Mouse (Mus musculus) limb, embryonic 15.5 days (tissue): ENCODE data around the gene Gm20388. TPM values are rescaled to one million over a fixed set of nuclear protein-coding genes. Genes with fewer than 3 reads are reported as not detected.
A peak's percentile ranks its signal among the peaks of the same experiment; 100 is the strongest.

Experiments used
- ATAC-seq: fragments of 200-750 bp; cut with Nextera tagmentation; 2 replicates; pipeline ENCODE4 v1.8.0; 2017; ENCODE audit warnings: low read depth, moderate TSS enrichment; ENCODE audit not compliant: insufficient number of reproducible peaks, low FRiP score, low TSS enrichment
- H3K27ac ChIP-seq: fragments of 300-500 bp; sonication (generic); 2 replicates; pipeline ENCODE4 v1.5.1; 2015; ENCODE audit warnings: moderate library complexity, mild to moderate bottlenecking, inconsistent platforms
- H3K27me3 ChIP-seq: fragments of 300-500 bp; sonication (generic); 2 replicates; pipeline ENCODE4 v1.6.1; 2015; ENCODE audit warnings: inconsistent platforms
- H3K36me3 ChIP-seq: fragments of 300-500 bp; sonication (generic); 2 replicates; pipeline ENCODE4 v1.6.1; 2015; ENCODE audit warnings: inconsistent platforms
- H3K4me1 ChIP-seq: fragments of 300-500 bp; sonication (generic); 2 replicates; pipeline ENCODE4 v1.6.1; 2015; ENCODE audit warnings: inconsistent platforms
- H3K4me2 ChIP-seq: fragments of 300-500 bp; sonication (generic); 2 replicates; pipeline ENCODE4 v1.6.1; 2015; ENCODE audit warnings: mild to moderate bottlenecking, inconsistent platforms
- H3K4me3 ChIP-seq: fragments of 300-500 bp; sonication (generic); 2 replicates; pipeline ENCODE4 v1.5.1; 2015; ENCODE audit warnings: mild to moderate bottlenecking, inconsistent platforms
- H3K9ac ChIP-seq: fragments of 300-500 bp; sonication (generic); 2 replicates; pipeline ENCODE4 v1.6.1; 2015; ENCODE audit warnings: inconsistent platforms
- H3K9me3 ChIP-seq: fragments of 300-500 bp; sonication (generic); 2 replicates; pipeline ENCODE4 v1.6.1; 2016; ENCODE audit warnings: inconsistent platforms
- WGBS: fragments of 180-500 bp; shearing (Covaris S2); methylation state at CpG from one replicate; pipeline ENCODE4 v1.1.7; 2015; 5-methylcytosine and 5-hydroxymethylcytosine counted together
- polyA plus RNA-seq: library from polyadenylated mRNA; unstranded; fragments of >200 nt; fragmentation: Nextera tagmentation; extraction: Ambion mirVana; gene quantifications from 2 replicates; pipeline ENCODE4 v1.2.1, GENCODE M21; 2015

The Gm20388 gene
- polyA plus RNA-seq, 1 experiment from 2014 or later: 4.9 TPM

DNA sequence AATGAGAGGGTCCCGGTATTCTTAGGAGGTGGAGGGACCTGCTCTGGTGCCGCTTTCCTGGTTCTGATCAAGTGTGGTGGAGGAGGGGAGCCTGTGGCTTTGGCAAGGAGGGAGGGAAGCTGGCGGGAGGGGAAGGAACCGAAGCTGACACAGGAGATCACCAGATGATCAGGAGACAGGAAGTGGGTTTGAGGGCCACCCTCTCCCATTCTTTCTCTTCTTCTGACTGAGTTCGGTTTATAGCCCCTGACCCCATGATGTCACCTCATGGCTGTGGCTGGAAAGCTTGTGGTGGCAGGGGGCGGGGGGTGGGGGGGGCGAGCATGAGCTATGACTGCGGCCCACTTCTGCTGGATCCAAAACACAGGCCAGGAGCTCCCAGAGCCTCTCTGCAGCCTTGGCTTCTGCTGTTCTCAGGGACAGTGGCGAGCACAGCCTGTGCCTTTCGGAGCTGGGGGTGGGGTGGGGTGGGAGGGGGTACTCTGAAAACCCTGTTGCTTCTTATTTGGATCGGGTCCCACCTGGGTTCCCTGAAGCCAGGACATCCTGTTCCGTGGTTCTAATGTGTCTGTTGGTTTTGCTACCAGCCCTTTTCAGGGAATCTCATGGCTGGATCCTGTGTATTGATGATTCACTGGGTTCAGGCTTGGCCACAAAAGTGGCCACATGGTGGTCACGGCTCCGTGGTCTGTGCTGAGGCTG lies 2201.8 kb downstream of the Gm20388 start:
- H3K27ac ChIP-seq: no peak overlapping the region; the same call in 1 of the 2 replicates
- peaks cover 29% of the 10 kb centered on the region for H3K4me1 ChIP-seq
- H3K9me3 ChIP-seq: no peaks in the 10 kb centered on the region
- H3K27me3 ChIP-seq: no peaks in the 10 kb centered on the region
- H3K4me2 ChIP-seq: no peak overlapping the region
- H3K36me3 ChIP-seq: no peaks in the 10 kb centered on the region
- 60% methylated on average over 14 of the region's 14 CpGs for WGBS
- H3K4me3 ChIP-seq: no peak overlapping the region
- H3K9ac ChIP-seq: no peak overlapping the region
- no peak for ATAC-seq

DNA sequence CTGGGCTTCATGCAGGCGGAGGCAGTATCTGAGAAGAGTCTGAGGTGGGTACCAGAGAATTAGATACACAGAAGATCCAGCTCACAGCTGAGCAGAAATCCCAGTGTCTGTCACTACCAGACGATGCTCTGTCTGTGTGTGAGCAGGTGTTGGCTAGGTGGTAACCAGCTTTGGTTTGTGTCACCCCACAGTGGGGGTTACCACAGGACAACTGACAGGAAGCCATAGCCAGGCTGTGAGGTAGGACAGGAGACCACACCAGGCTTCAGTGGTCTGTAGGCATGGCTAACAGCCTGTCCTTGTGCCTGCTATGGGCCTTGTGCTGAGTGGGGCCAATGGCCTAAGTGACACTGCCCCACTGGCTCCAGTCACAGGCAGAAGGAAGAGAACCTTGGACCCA lies 2204.2 kb downstream of the Gm20388 start:
- Histone ChIP-seq H3K4me3 (no peak overlapping the region), H3K27ac (no peak overlapping the region), H3K9me3 (no peaks in the 10 kb centered on the region), H3K27me3 (no peaks in the 10 kb centered on the region), H3K4me2 (no peak overlapping the region), H3K9ac (no peak overlapping the region), H3K4me1 (peaks cover 44% of the 10 kb centered on the region), H3K36me3 (no peaks in the 10 kb centered on the region)
- 85% methylated on average over 2 of the region's 2 CpGs for WGBS
- ATAC-seq: no peak

DNA sequence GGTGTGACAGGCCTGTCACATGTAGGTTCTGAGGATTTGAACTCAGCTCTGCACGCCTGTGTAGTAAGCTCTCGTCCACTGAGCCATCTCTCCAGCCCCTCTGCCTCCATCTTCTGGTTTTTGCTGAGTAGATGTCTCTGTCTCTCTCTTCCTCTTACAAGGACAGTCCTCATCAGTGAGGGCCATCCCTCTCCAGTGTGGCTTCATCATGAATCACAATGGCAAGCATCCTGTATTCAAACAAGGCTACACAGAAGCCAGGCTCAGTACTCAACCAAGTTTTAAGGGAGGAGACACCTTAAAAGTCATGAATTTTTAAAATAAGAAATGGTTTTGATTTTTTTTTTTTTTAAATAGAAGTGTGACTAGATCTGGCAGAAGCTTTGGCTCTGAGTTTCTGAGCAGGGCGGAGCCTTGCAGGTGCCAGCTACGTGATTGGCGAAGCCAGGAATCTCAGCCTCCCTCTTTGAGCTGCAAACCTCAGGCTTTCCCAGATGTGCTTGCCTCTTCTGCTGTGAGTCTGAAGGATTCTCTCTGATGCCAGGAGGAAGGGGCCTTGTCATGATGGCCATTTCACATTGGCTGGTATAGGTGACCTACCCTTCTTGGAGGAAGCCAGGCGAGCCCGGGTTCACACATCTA lies 2206.2 kb downstream of the Gm20388 start:
- Histone ChIP-seq H3K9me3 (no peaks in the 10 kb centered on the region), H3K4me1 (peaks cover 34% of the 10 kb centered on the region), H3K9ac (no peak overlapping the region), H3K4me2 (no peak overlapping the region), H3K4me3 (no peak overlapping the region), H3K27me3 (no peaks in the 10 kb centered on the region), H3K36me3 (no peaks in the 10 kb centered on the region), H3K27ac (peak overlapping the region; percentile 77)
- WGBS: 86% methylated on average over 7 of the region's 7 CpGs
- no peak for ATAC-seq

DNA sequence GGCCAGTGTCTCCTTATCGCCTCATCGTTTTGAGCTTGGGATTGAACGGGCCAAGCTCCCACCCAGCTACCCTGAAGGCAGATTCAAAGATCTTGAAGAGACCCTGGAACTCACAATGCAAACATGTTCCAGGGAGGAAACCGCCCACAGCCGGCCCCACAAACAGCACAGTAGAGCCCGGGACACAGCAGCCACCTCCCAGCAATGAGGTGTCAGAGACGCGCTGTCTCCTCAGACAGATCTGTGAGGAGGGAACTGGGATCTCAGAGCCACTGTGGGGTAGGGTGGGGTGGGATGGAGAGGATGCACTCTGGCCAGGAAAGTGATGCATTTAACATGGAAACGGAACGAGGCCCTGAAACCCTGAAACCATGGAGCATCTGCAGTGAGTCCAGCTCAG lies 2207.5 kb downstream of the Gm20388 start:
- H3K4me2 ChIP-seq: no peak overlapping the region
- no peaks in the 10 kb centered on the region for H3K27me3 ChIP-seq
- peak overlapping the region; percentile 77 for H3K27ac ChIP-seq
- 61% methylated on average over 10 of the region's 10 CpGs for WGBS
- H3K4me1 ChIP-seq: peaks cover 24% of the 10 kb centered on the region
- H3K4me3 ChIP-seq: no peak overlapping the region
- ATAC-seq: no peak
- no peaks in the 10 kb centered on the region for H3K9me3 ChIP-seq
- no peaks in the 10 kb centered on the region for H3K36me3 ChIP-seq
- H3K9ac ChIP-seq: no peak overlapping the region

DNA sequence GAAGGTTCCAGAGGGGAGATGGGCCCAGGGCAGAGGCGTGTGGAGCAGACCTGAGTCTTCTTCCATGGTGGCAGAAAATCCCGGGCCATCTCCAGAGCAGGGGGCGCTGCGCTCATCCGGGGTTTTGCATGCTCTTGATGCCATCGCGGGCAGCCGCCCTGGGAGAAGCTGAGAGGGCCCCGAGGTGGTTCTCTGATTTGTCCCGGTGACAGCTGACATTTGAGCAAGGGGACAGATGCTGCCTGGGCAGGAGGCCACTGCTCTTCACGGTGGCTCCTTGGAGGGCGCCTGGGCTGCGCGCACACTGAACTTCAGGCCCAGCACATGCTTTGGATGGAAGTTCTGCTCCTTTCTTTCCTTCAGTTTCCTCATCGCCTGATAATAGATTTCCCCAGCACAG lies 2207.9 kb downstream of the Gm20388 start:
- no peak overlapping the region for H3K4me2 ChIP-seq
- no peaks in the 10 kb centered on the region for H3K9me3 ChIP-seq
- no peaks in the 10 kb centered on the region for H3K27me3 ChIP-seq
- no peak overlapping the region for H3K4me3 ChIP-seq
- H3K9ac ChIP-seq: no peak overlapping the region
- ATAC-seq: no peak
- WGBS: 78% methylated on average over 15 of the region's 15 CpGs
- H3K36me3 ChIP-seq: no peaks in the 10 kb centered on the region
- peaks cover 24% of the 10 kb centered on the region for H3K4me1 ChIP-seq
- H3K27ac ChIP-seq: peak overlapping the region; percentile 77

DNA sequence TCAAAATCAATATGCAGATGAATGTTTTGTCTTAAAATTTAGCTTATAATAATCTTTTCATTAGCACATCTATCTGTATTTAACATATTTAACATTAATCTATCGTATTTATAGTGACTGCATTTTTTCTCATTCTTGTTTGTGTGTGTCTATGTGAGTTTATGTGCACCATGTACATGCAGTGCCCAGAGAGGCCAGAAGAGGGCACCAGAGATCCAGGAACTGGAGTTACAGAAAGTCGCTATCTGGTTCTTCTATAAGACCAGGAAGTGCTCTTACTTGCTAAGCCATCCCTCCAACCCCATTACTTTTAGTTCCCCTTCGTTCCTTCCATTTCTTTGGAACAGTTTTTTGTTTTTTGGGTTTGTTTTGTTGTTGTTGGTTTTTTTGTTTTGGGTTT lies 2213.7 kb downstream of the Gm20388 start:
- Histone ChIP-seq H3K4me1 (no peaks in the 10 kb centered on the region), H3K4me2 (no peak overlapping the region), H3K4me3 (no peak overlapping the region), H3K36me3 (no peaks in the 10 kb centered on the region), H3K27ac (no peak overlapping the region), H3K9ac (no peak overlapping the region), H3K9me3 (no peaks in the 10 kb centered on the region), H3K27me3 (no peaks in the 10 kb centered on the region)
- no peak for ATAC-seq
- WGBS: 93% methylated on average over 3 of the region's 3 CpGs

DNA sequence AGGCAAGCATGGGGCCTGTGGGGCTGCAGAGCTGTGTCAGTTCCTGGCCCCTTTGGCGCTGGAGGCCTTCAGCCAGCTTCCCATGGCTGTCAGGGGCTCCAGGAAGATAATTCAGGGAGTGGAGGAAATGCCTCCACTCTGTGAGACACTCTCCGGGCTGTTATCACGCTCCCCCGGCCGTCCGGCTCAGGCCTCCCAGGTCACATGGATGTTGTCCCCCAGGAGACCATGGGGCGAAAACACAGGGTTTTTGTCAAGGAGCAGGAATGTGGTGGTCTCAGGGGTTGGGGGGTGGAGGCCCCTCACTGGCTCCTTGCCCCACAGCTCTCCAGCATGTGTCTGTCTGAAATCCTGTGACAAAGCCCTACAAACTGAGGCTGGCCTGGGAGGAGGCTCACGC lies 2216.0 kb downstream of the Gm20388 start:
- no peak overlapping the region for H3K4me2 ChIP-seq
- WGBS: 60% methylated on average over 8 of the region's 8 CpGs
- H3K27me3 ChIP-seq: no peaks in the 10 kb centered on the region
- H3K9ac ChIP-seq: no peak overlapping the region
- no peaks in the 10 kb centered on the region for H3K36me3 ChIP-seq
- H3K4me3 ChIP-seq: no peak overlapping the region
- no peak overlapping the region for H3K27ac ChIP-seq
- no peaks in the 10 kb centered on the region for H3K4me1 ChIP-seq
- ATAC-seq: no peak
- no peaks in the 10 kb centered on the region for H3K9me3 ChIP-seq

DNA sequence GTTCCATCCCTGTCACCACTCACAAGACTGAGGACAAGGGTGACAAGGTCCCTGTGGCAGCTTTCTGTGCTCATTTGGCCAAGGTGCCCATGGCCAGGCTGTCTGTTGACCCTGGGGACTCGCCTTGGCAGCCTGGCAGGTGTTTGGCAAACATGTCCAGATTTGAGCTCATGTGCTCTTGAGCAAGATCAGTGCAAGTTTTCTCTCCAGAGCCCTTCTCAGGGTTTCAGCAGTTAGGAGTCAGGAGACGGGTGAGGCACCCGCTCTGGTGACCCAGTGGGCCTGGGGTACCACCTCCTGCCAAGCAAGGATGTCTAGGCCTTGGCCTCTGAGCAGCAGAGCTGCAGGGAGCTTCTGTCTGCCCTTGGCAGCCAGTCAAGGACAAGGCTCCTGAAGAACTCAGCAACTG lies 2223.5 kb downstream of the Gm20388 start:
- no peak overlapping the region for H3K4me2 ChIP-seq
- H3K36me3 ChIP-seq: no peaks in the 10 kb centered on the region
- H3K9ac ChIP-seq: no peak overlapping the region
- no peak overlapping the region for H3K4me3 ChIP-seq
- H3K27ac ChIP-seq: no peak overlapping the region
- peaks cover 6% of the 10 kb centered on the region; the same call in 1 of the 2 replicates for H3K4me1 ChIP-seq
- H3K9me3 ChIP-seq: no peaks in the 10 kb centered on the region
- 81% methylated on average over 3 of the region's 3 CpGs for WGBS
- no peaks in the 10 kb centered on the region for H3K27me3 ChIP-seq
- no peak for ATAC-seq

DNA sequence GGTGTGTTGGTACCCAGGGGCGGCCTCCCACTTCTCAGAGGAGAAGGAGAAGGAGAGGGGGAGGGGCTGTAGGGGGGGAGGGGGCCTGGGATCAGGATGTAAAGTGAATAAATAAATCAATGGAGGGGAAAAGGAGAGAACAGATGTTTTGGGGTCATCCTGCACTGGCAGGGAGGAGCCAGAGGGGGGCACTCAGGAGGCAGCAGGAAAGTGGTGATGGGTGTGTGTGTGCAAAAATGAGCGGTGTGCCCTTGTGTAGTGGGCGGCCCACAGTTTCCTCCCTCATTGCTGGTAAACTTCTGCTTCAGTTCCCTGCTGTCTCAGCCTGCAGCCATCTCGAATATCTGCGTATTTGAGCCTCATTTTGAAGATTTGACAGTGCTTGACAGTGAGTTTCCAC lies 2224.9 kb downstream of the Gm20388 start:
- 74% methylated on average over 5 of the region's 5 CpGs for WGBS
- Histone ChIP-seq H3K4me2 (no peak overlapping the region), H3K36me3 (no peaks in the 10 kb centered on the region), H3K4me3 (no peak overlapping the region), H3K4me1 (peaks cover 6% of the 10 kb centered on the region; the same call in 1 of the 2 replicates), H3K27me3 (no peaks in the 10 kb centered on the region), H3K9me3 (no peaks in the 10 kb centered on the region), H3K9ac (no peak overlapping the region), H3K27ac (no peak overlapping the region)
- no peak for ATAC-seq

DNA sequence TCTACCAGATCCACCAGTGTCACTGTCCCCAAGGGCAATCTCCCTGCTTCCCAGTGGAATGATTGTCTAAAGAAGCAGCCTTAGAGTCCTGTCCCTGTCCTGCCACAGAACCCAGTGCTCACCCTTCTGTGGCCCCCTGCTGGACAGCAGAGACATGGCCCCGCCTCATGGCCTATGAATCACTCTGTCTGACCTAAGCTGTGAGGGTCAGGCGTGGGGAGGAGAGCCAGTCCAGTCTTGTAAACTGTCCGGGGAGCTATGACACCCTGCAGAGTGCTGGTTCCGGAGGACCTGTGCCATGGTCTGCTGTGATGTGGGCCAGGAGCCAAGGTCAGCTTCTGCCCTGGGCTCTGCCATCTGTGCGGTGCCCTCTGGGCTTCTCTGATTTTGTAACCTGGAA lies 2229.1 kb downstream of the Gm20388 start:
- no peak for ATAC-seq
- 40% methylated on average over 5 of the region's 5 CpGs for WGBS
- H3K27ac ChIP-seq: no peak overlapping the region

DNA sequence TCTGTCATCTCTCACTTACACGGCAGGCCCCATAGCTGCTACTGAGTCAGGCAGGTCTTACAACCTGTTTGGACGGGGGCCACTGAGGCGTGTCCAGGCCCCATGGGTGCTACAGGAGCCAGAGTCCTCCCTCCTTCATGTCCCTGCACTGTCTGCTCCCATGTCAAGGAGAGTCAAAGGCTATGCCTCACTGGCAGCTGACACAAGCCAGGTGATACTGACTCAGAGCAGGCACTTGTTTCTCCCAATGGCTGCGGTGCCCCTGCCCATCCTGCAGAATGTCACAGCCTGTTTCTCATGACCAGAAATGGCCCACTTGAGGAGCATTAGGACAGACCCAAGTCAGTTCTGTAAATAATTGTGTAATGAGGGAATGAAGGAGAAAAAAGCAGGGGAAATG lies 2229.8 kb downstream of the Gm20388 start:
- Histone ChIP-seq H3K4me2 (no peak overlapping the region), H3K9ac (no peak overlapping the region), H3K9me3 (no peaks in the 10 kb centered on the region), H3K36me3 (no peaks in the 10 kb centered on the region), H3K27me3 (no peaks in the 10 kb centered on the region), H3K4me1 (peaks cover 5% of the 10 kb centered on the region; the same call in 1 of the 2 replicates), H3K4me3 (no peak overlapping the region), H3K27ac (no peak overlapping the region)
- ATAC-seq: no peak
- WGBS: 86% methylated on average over 4 of the region's 4 CpGs

More for the DNA sequence above, 2229.1 kb downstream of the Gm20388 start:
- Histone ChIP-seq H3K9me3 (no peaks in the 10 kb centered on the region), H3K36me3 (no peaks in the 10 kb centered on the region), H3K9ac (no peak overlapping the region), H3K4me2 (no peak overlapping the region), H3K27me3 (no peaks in the 10 kb centered on the region), H3K4me1 (peaks cover 6% of the 10 kb centered on the region; the same call in 1 of the 2 replicates), H3K4me3 (no peak overlapping the region)

DNA sequence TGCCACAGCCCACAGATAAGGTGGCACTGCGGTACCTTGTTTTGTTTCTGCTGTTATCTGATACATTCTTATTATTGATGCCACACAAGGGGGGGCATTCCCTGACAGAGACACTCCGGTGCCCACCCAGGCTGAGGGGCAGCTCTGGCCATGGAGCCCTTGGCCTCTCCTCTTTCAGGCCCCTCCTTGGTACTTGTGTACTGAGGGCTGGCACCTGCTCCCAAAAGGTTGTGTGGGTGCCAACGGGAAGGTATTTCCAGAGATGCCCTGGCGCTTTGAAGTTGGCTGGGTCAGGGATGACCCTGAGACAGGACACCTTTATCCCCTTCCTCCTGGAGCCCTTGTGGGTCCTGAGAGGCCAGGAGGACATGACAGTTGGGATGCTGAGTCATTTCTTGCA lies 2231.8 kb downstream of the Gm20388 start:
- H3K4me2 ChIP-seq: no peak overlapping the region
- no peaks in the 10 kb centered on the region for H3K4me1 ChIP-seq
- H3K9me3 ChIP-seq: no peaks in the 10 kb centered on the region
- no peak overlapping the region for H3K27ac ChIP-seq
- no peaks in the 10 kb centered on the region for H3K27me3 ChIP-seq
- H3K36me3 ChIP-seq: no peaks in the 10 kb centered on the region
- H3K9ac ChIP-seq: no peak overlapping the region
- WGBS: 97% methylated on average over 4 of the region's 4 CpGs
- no peak for ATAC-seq
- H3K4me3 ChIP-seq: no peak overlapping the region
